Mouse (Mus musculus) bone marrow macrophage, adult 2 months (primary cell): ENCODE measurements around the gene Hspa12b.

Experiments
- CTCF ChIP-seq: IDR thresholded peaks from 2 replicates; pipeline ENCODE4 v1.5.1; 2012; ENCODE audit warnings: low read depth, mild to moderate bottlenecking, low read length, moderate library complexity
- POLR2A ChIP-seq: IDR thresholded peaks from 2 replicates; pipeline ENCODE4 v1.6.1; 2012; ENCODE audit warnings: mild to moderate bottlenecking, low read depth, low read length, borderline replicate concordance

DNA sequence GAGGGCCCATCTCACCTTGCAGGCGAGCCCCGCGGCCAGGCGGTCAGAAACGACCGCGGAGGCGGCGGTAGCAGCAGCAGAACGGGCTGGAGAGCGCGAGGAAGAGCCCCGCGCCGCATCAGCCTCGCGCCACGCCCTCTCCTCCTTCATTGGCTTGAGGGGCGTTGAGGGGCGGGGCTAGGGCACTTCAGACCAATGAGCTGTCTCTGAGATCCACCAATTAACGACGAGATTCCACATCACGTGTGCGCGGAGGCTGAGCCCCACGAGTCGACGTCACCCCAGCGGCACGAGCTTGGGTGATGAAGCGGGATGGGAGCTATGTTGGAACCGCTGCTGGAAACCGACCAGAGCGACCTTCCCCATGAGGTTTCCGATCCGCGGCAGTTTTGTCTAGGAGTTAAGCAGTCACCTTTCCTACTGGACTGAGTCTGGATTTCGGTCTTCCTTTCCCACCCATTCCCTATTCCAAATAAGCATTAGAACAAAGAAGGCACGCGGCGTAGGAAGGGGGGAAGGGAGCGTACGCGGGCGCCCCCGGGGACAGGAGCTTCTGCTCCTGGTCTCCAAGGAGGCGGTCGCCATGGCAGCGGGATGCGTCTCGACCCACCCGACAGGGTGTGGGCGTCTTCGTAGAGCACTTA, 33.0 kb downstream of the Hspa12b start, which contains the start of gene 1700037H04Rik:
- TF ChIP-seq POLR2A (no peak), CTCF (no peak)
